Mouse (Mus musculus) heart, postnatal 10 days (tissue): ENCODE measurements around the gene Cdk6. TPM values are rescaled to one million over a fixed set of nuclear protein-coding genes. Genes with fewer than 3 reads are reported as not detected.
"Not testable (repeated sequence)": the region's sequence is repeated elsewhere in the genome, so short reads cannot be mapped to it uniquely, and the experiment has no call there.

Experiments used
- DNase-seq, 2 experiments: peaks; one replicate each; pipeline ENCODE4 v3.0.0; 2021
- intact Hi-C: fragments of 180-260 bp; cut with DNase I; formaldehyde crosslinking; loops from one replicate; pipeline ENCODE4 v1.15.1; 2025
- total RNA-seq, 2 experiments: library from RNA; stranded (reverse); gene quantifications; 2 replicates each; pipeline ENCODE4 v1.2.3; 2021

Gene Cdk6
- total RNA-seq = 10 to 100 TPM; 41.9 to 48.2 TPM

DNA sequence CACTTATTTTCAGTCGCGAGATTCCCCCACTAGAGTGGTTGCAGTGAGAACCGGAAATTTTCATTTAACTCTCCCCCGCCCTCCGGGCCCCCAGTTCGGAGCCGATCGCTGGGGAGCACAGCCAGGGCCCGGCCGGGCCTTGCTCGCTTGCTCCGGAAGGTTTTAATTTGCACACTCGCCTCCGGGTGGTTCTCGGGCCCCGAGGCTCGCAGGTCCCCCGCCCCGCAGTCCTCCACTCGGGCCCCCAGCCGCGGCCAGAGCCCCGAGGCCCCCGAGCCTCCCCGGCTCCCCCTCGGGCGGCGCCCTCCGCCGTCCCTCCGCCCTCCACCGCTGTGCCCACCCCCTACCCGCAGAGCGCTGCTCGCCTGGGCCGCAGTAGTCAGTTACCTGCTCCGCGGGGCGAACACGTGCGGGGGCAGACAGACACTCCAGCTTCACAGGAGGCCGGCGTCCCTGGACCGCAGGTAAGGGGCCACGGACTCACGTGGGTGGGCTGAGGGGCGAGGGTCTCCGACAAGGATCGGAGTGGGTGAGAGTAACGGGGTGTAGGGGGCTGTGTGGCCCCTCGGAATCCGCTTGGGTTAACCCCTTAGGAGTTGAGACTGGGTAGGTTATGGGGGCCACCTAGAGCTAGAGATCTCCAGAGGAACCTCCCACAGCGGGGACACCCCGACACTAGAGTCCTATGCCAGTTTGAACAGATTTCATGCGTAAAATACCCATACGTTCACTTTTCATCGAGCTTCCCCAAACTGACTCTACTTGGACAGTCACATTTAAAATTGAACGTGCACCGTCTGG is at the start of gene Cdk6:
Cdk6 (plus strand) TSS at position 375 of the 801 bp plus-strand sequence.
- intact Hi-C loops = loop anchor here (5.0 kb wide), 2 partner anchors 91 to 119 kb away; no protein-coding TSS in a partner anchor

GRCm38 (mm10) chr5:3293666-3294065 is 47.6 kb upstream of the Cdk6 start:
- intact Hi-C loops = no loop called here
- DNase-seq = no peak

More for the DNA sequence above, at the start of gene Cdk6:
- peak; percentile 72 to 74 for DNase-seq

GRCm38 (mm10) chr5:3300801-3301457 is 40.4 kb upstream of the Cdk6 start:
- intact Hi-C loops = no loop called here
- DNase-seq = peak in 1 of 2 experiments; percentile 13

- DNase-seq = no peak
- intact Hi-C loops = no loop called here
These were observed 39.8 kb upstream of the Cdk6 start for GRCm38 (mm10) chr5:3301535-3301934.

- no peak for DNase-seq
- intact Hi-C loops = no loop called here
These were observed 37.4 kb upstream of the Cdk6 start for GRCm38 (mm10) chr5:3303876-3304275.

DNA sequence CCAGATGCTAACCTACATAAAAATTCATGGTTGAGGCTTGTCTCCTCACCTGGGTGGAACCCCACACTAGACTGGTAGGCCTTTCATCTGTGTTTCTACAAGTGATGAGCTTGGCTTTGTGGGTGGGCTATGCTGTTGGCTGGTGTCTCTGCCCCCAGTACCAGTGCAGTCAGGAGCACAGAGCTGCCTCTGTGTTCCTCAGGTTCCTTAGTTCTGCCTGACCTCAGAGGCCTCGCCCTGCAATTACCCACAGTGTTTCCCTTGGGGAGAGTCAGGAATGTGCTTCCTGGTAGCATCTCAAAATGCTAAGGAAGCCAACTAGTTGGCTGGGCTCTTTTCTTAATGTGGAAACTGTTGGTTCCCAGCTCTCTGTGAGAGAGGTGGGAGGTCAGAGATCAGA is 35.1 kb upstream of the Cdk6 start:
- no peak for DNase-seq
- intact Hi-C loops = no loop called here

- intact Hi-C loops = no loop called here
- no peak for DNase-seq
These were observed 32.2 kb upstream of the Cdk6 start for GRCm38 (mm10) chr5:3309122-3309521.

- no peak for DNase-seq
- intact Hi-C loops = no loop called here
These were observed 31.7 kb upstream of the Cdk6 start for GRCm38 (mm10) chr5:3309587-3309986.

- intact Hi-C loops, DNase-seq: not testable (repeated sequence)
These were observed 30.1 kb upstream of the Cdk6 start for GRCm38 (mm10) chr5:3311156-3311555.

- intact Hi-C loops, DNase-seq: not testable (repeated sequence)
These were observed 23.6 kb upstream of the Cdk6 start for GRCm38 (mm10) chr5:3317724-3318123.

DNA sequence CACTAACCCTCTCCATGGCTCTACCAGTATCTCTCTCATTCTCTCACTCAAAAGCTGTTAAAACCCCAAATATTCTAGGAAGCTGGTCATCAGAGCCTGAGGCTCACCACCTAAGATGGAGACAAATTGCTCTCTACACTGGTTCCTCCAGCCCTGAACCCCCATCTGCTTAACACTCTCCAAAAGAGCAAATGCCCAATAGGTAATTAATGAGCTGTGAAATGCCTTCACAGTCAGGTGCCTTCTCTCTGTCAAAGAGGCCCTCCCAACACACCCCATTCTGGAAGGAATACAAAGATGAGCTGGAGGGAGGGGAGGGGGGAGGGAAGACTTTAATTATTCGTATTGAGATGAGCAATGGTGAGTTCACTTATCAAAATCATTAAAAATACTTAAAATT is 21.1 kb upstream of the Cdk6 start:
- intact Hi-C loops = no loop called here
- DNase-seq = no peak

GRCm38 (mm10) chr5:3322052-3322451 is 19.2 kb upstream of the Cdk6 start:
- no peak for DNase-seq
- intact Hi-C loops = no loop called here

- no peak for DNase-seq
- intact Hi-C loops = no loop called here
These were observed 17.2 kb upstream of the Cdk6 start for GRCm38 (mm10) chr5:3324116-3324515.

DNA sequence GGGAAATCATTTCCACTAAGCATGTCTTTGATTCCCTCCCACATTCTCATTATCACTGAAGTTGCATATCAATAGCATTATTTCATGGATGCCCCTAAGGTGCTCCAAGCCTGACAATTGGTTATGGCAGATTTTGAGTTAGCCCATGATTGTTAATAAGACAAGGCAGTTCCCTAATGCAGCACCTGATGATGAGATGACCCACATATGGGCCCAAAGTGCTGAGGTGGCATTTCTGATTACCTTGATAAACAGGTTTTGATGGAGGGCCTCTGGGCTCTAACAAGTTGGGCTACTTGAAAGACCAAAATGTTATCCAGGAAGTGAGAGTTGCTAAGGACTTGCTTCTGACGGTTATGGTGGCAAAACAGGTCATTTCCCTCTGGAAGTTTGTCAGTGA is 11.9 kb upstream of the Cdk6 start:
- intact Hi-C loops = no loop called here
- DNase-seq = no peak

GRCm38 (mm10) chr5:3330932-3331331 is 10.4 kb upstream of the Cdk6 start:
- DNase-seq = no peak
- intact Hi-C loops = no loop called here

DNA sequence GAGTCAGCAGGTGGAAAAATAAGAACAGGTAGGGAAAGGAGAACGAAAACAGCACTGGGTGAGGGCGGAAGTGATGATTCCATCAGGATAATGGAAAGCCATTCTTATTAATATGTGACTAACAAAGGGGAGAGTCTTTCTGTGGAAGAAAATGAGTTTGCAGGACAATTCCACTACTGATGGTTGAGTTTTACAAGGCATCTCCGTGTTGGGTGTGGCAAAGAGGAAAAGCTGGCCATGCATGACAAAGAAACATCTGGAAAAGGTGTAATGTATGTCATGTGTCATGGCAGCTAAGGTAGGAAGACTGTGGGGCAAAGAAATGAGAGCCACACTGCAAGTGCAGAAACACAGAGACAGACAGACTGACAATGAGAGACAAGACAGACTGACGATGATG is 8.3 kb upstream of the Cdk6 start:
- intact Hi-C loops, DNase-seq: not testable (repeated sequence)

GRCm38 (mm10) chr5:3340340-3341058 is 786 bp upstream of the Cdk6 start:
- DNase-seq = peak; percentile 29 to 32
- intact Hi-C loops = loop anchor here (5.0 kb wide), 2 partner anchors 92 to 118 kb away; no protein-coding TSS in a partner anchor

- DNase-seq = peak; percentile 67 to 73
- intact Hi-C loops = loop anchor here (2.0 to 5.0 kb wide), 3 partner anchors 90 to 197 kb away; no protein-coding TSS in a partner anchor
These were observed 866 bp downstream of the Cdk6 start for GRCm38 (mm10) chr5:3341931-3342770.

- intact Hi-C loops = loop anchor here (1.0 to 5.0 kb wide), 4 partner anchors 89 to 198 kb away; no protein-coding TSS in a partner anchor
- DNase-seq = peak; percentile 71 to 72
These were observed 1.7 kb downstream of the Cdk6 start for GRCm38 (mm10) chr5:3342771-3343565.
